Mouse (Mus musculus): ENCODE data around the gene Slc39a8. TPM values are rescaled to one million over a fixed set of nuclear protein-coding genes. Genes with fewer than 3 reads are reported as not detected.

Gene Slc39a8
- polyA plus RNA-seq, 1 experiment = 35.7 TPM

GRCm38 (mm10) chr3:135886659-135887027 lies 61.6 kb downstream of the Slc39a8 start:
- no peaks in the 10 kb centered on the region for H3K27me3 ChIP-seq (ENCODE audit: control insufficient read depth, insufficient read depth, low read length, poor library complexity, severe bottlenecking)
- TF ChIP-seq POLR2A (IDR thresholded peaks at IDR 0.05; ENCODE audit: insufficient read depth, low read length) (no peak), EP300 (IDR thresholded peaks at IDR 0.05; ENCODE audit: insufficient read depth, low read depth, low read length) (no peak), CTCF (IDR thresholded peaks at IDR 0.05; ENCODE audit: low read depth, low read length) (no peak)
- no peak overlapping the region for H3K4me3 ChIP-seq (ENCODE audit: low read depth, low read length)
- no peaks in the 10 kb centered on the region for H3K4me1 ChIP-seq (ENCODE audit: control insufficient read depth, insufficient read depth, low read length)
- no peaks in the 10 kb centered on the region for H3K36me3 ChIP-seq (ENCODE audit: control insufficient read depth, insufficient read depth, low read length, poor library complexity, severe bottlenecking)
- no peaks in the 10 kb centered on the region for H3K9me3 ChIP-seq (replicated peaks; ENCODE audit: control insufficient read depth, insufficient read depth, low read length, poor library complexity, severe bottlenecking)
- no peak overlapping the region for H3K27ac ChIP-seq (ENCODE audit: insufficient read depth, low read length)
- H3K9ac ChIP-seq (ENCODE audit: low read depth, poor library complexity, severe bottlenecking) = no peak overlapping the region

- no peaks in the 10 kb centered on the region for H3K36me3 ChIP-seq (ENCODE audit: control insufficient read depth, insufficient read depth, low read length, poor library complexity, severe bottlenecking)
- no peaks in the 10 kb centered on the region for H3K27me3 ChIP-seq (ENCODE audit: control insufficient read depth, insufficient read depth, low read length, poor library complexity, severe bottlenecking)
- H3K4me3 ChIP-seq (ENCODE audit: low read depth, low read length) = no peak overlapping the region
- TF ChIP-seq POLR2A (IDR thresholded peaks at IDR 0.05; ENCODE audit: insufficient read depth, low read length) = no peak
- H3K9me3 ChIP-seq (replicated peaks; ENCODE audit: control insufficient read depth, insufficient read depth, low read length, poor library complexity, severe bottlenecking) = no peaks in the 10 kb centered on the region
- no peak overlapping the region for H3K9ac ChIP-seq (ENCODE audit: low read depth, poor library complexity, severe bottlenecking)
- H3K4me1 ChIP-seq (ENCODE audit: control insufficient read depth, insufficient read depth, low read length) = no peaks in the 10 kb centered on the region
- no peak overlapping the region for H3K27ac ChIP-seq (ENCODE audit: insufficient read depth, low read length)
Measured at GRCm38 (mm10) chr3:135887033-135887855, 62.2 kb downstream of the Slc39a8 start.

- no peaks in the 10 kb centered on the region for H3K9me3 ChIP-seq (replicated peaks; ENCODE audit: control insufficient read depth, insufficient read depth, low read length, poor library complexity, severe bottlenecking)
- TF ChIP-seq CTCF (IDR thresholded peaks at IDR 0.05; ENCODE audit: low read depth, low read length) (no peak), POLR2A (IDR thresholded peaks at IDR 0.05; ENCODE audit: insufficient read depth, low read length) (no peak), EP300 (IDR thresholded peaks at IDR 0.05; ENCODE audit: insufficient read depth, low read depth, low read length) (no peak)
- H3K36me3 ChIP-seq (ENCODE audit: control insufficient read depth, insufficient read depth, low read length, poor library complexity, severe bottlenecking) = no peaks in the 10 kb centered on the region
- no peak overlapping the region for H3K27ac ChIP-seq (ENCODE audit: insufficient read depth, low read length)
- H3K4me1 ChIP-seq (ENCODE audit: control insufficient read depth, insufficient read depth, low read length) = no peaks in the 10 kb centered on the region
- no peak overlapping the region for H3K9ac ChIP-seq (ENCODE audit: low read depth, poor library complexity, severe bottlenecking)
- no peak overlapping the region for H3K4me3 ChIP-seq (ENCODE audit: low read depth, low read length)
- no peaks in the 10 kb centered on the region for H3K27me3 ChIP-seq (ENCODE audit: control insufficient read depth, insufficient read depth, low read length, poor library complexity, severe bottlenecking)
Measured at GRCm38 (mm10) chr3:135887856-135888155, 62.7 kb downstream of the Slc39a8 start.

- H3K9me3 ChIP-seq (replicated peaks; ENCODE audit: control insufficient read depth, insufficient read depth, low read length, poor library complexity, severe bottlenecking) = no peaks in the 10 kb centered on the region
- H3K27ac ChIP-seq (ENCODE audit: insufficient read depth, low read length) = no peak overlapping the region
- no peaks in the 10 kb centered on the region for H3K27me3 ChIP-seq (ENCODE audit: control insufficient read depth, insufficient read depth, low read length, poor library complexity, severe bottlenecking)
- H3K4me1 ChIP-seq (ENCODE audit: control insufficient read depth, insufficient read depth, low read length) = no peaks in the 10 kb centered on the region
- H3K4me3 ChIP-seq (ENCODE audit: low read depth, low read length) = no peak overlapping the region
- H3K9ac ChIP-seq (ENCODE audit: low read depth, poor library complexity, severe bottlenecking) = no peak overlapping the region
- TF ChIP-seq CTCF (IDR thresholded peaks at IDR 0.05; ENCODE audit: low read depth, low read length) (no peak), POLR2A (IDR thresholded peaks at IDR 0.05; ENCODE audit: insufficient read depth, low read length) (no peak), EP300 (IDR thresholded peaks at IDR 0.05; ENCODE audit: insufficient read depth, low read depth, low read length) (no peak)
- H3K36me3 ChIP-seq (ENCODE audit: control insufficient read depth, insufficient read depth, low read length, poor library complexity, severe bottlenecking) = no peaks in the 10 kb centered on the region
Measured at GRCm38 (mm10) chr3:135889401-135889800, 64.3 kb downstream of the Slc39a8 start.

- H3K27me3 ChIP-seq (ENCODE audit: control insufficient read depth, insufficient read depth, low read length, poor library complexity, severe bottlenecking) = no peaks in the 10 kb centered on the region
- no peaks in the 10 kb centered on the region for H3K4me1 ChIP-seq (ENCODE audit: control insufficient read depth, insufficient read depth, low read length)
- no peaks in the 10 kb centered on the region for H3K36me3 ChIP-seq (ENCODE audit: control insufficient read depth, insufficient read depth, low read length, poor library complexity, severe bottlenecking)
- no peak overlapping the region for H3K9ac ChIP-seq (ENCODE audit: low read depth, poor library complexity, severe bottlenecking)
- H3K4me3 ChIP-seq (ENCODE audit: low read depth, low read length) = no peak overlapping the region
- no peaks in the 10 kb centered on the region for H3K9me3 ChIP-seq (replicated peaks; ENCODE audit: control insufficient read depth, insufficient read depth, low read length, poor library complexity, severe bottlenecking)
- TF ChIP-seq EP300 (IDR thresholded peaks at IDR 0.05; ENCODE audit: insufficient read depth, low read depth, low read length) = no peak
- TF ChIP-seq POLR2A (IDR thresholded peaks at IDR 0.05; ENCODE audit: insufficient read depth, low read length) = no peak
- no peak for TF ChIP-seq CTCF (IDR thresholded peaks at IDR 0.05; ENCODE audit: low read depth, low read length)
- no peak overlapping the region for H3K27ac ChIP-seq (ENCODE audit: insufficient read depth, low read length)
Measured at GRCm38 (mm10) chr3:135903366-135903765, 78.3 kb downstream of the Slc39a8 start.

GRCm38 (mm10) chr3:135904881-135905280 lies 79.8 kb downstream of the Slc39a8 start:
- H3K9me3 ChIP-seq (replicated peaks; ENCODE audit: control insufficient read depth, insufficient read depth, low read length, poor library complexity, severe bottlenecking) = no peaks in the 10 kb centered on the region
- no peak overlapping the region for H3K27ac ChIP-seq (ENCODE audit: insufficient read depth, low read length)

More at GRCm38 (mm10) chr3:135904881-135905280, 79.8 kb downstream of the Slc39a8 start:
- no peaks in the 10 kb centered on the region for H3K27me3 ChIP-seq (ENCODE audit: control insufficient read depth, insufficient read depth, low read length, poor library complexity, severe bottlenecking)
- H3K4me3 ChIP-seq (ENCODE audit: low read depth, low read length) = no peak overlapping the region
- H3K4me1 ChIP-seq (ENCODE audit: control insufficient read depth, insufficient read depth, low read length) = no peaks in the 10 kb centered on the region
- no peaks in the 10 kb centered on the region for H3K36me3 ChIP-seq (ENCODE audit: control insufficient read depth, insufficient read depth, low read length, poor library complexity, severe bottlenecking)
- no peak for TF ChIP-seq EP300 (IDR thresholded peaks at IDR 0.05; ENCODE audit: insufficient read depth, low read depth, low read length)
- no peak for TF ChIP-seq POLR2A (IDR thresholded peaks at IDR 0.05; ENCODE audit: insufficient read depth, low read length)
- TF ChIP-seq CTCF (IDR thresholded peaks at IDR 0.05; ENCODE audit: low read depth, low read length) = no peak
- no peak overlapping the region for H3K9ac ChIP-seq (ENCODE audit: low read depth, poor library complexity, severe bottlenecking)

Measured in ES-Bruce4 (cell line).